Mouse (Mus musculus) MEL (cell line): ENCODE data around the gene Unc5cl. TPM values are rescaled to one million over a fixed set of nuclear protein-coding genes. Genes with fewer than 3 reads are reported as not detected.

Experiments
- DNase-seq: peaks from one replicate; pipeline ENCODE4 v3.0.0; 2011; ENCODE audit warnings: low read depth, low spot score
- H3K27ac ChIP-seq: 2 replicates; pipeline ENCODE4 v1.5.1; 2012; ENCODE audit warnings: low read depth, mild to moderate bottlenecking, control low read depth, low read length, moderate library complexity; ENCODE audit not compliant: control insufficient read depth
- H3K27me3 ChIP-seq, 2 experiments: fragments of 150-350 bp in 1 of 2; sonication (generic) in 1 of 2; 2 replicates each; pipeline ENCODE4 v1.6.1; 2012; ENCODE audit warnings: low read length in 2 of 2, mild to moderate bottlenecking in 2 of 2, improper control_type of control experiment in 1 of 2, moderate library complexity in 1 of 2; ENCODE audit not compliant: insufficient read depth in 2 of 2, control insufficient read depth in 1 of 2
- H3K36me3 ChIP-seq, 2 experiments: 2 replicates each; pipeline ENCODE4 v1.6.1; 2012 to 2014; ENCODE audit warnings: low read length in 2 of 2, improper control_type of control experiment in 1 of 2, inconsistent platforms in 1 of 2, mild to moderate bottlenecking in 1 of 2; ENCODE audit not compliant: insufficient read depth in 2 of 2, control insufficient read depth in 1 of 2
- H3K4me1 ChIP-seq, 2 experiments: fragments of 150-350 bp in 1 of 2; sonication (generic) in 1 of 2; 2 replicates each; pipeline ENCODE4 v1.6.1; 2012; ENCODE audit warnings: low read length in 2 of 2, improper control_type of control experiment in 1 of 2, mild to moderate bottlenecking in 1 of 2; ENCODE audit not compliant: insufficient read depth in 2 of 2, control insufficient read depth in 1 of 2
- H3K4me3 ChIP-seq, 2 experiments: fragments of 150-350 bp in 1 of 2; sonication (generic) in 1 of 2; 2 replicates each; pipeline ENCODE4 v1.5.1; 2012; ENCODE audit warnings: low read depth in 2 of 2, low read length in 2 of 2, mild to moderate bottlenecking in 2 of 2, moderate library complexity in 2 of 2, control low read depth in 1 of 2, improper control_type of control experiment in 1 of 2; ENCODE audit not compliant: control insufficient read depth in 1 of 2, insufficient read depth in 1 of 2
- H3K79me2 ChIP-seq: 2 replicates; pipeline ENCODE4 v1.6.1; 2012; ENCODE audit warnings: mild to moderate bottlenecking, low read length, moderate library complexity; ENCODE audit not compliant: control insufficient read depth, poor library complexity, insufficient read depth
- H3K9ac ChIP-seq: 2 replicates; pipeline ENCODE4 v1.6.1; 2012; ENCODE audit warnings: low read depth, mild to moderate bottlenecking, control low read depth, low read length, moderate library complexity; ENCODE audit not compliant: control insufficient read depth, poor library complexity, severe bottlenecking
- H3K9me3 ChIP-seq: fragments of 150-350 bp; sonication (generic); replicated peaks from 2 replicates; pipeline ENCODE4 v1.6.1; 2012; ENCODE audit warnings: mild to moderate bottlenecking, low read length, improper control_type of control experiment, moderate library complexity; ENCODE audit not compliant: insufficient read depth
- BHLHE40 ChIP-seq: IDR thresholded peaks from 2 replicates; pipeline ENCODE4 v1.6.1; 2012; ENCODE audit warnings: low read depth, mild to moderate bottlenecking, inconsistent platforms, low read length, improper control_type of control experiment, borderline replicate concordance
- CHD1 ChIP-seq: IDR thresholded peaks from 2 replicates; pipeline ENCODE4 v1.6.1; 2012; ENCODE audit warnings: low read depth, mild to moderate bottlenecking, inconsistent platforms, low read length, improper control_type of control experiment
- E2F4 ChIP-seq: IDR thresholded peaks from 2 replicates; pipeline ENCODE4 v1.6.1; 2011; ENCODE audit warnings: low read depth, low read length, improper control_type of control experiment, borderline replicate concordance
- ELF1 ChIP-seq: IDR thresholded peaks from 2 replicates; pipeline ENCODE4 v1.6.1; 2014; ENCODE audit warnings: low read depth, mild to moderate bottlenecking, inconsistent platforms, low read length, improper control_type of control experiment, moderate library complexity
- ETS1 ChIP-seq: IDR thresholded peaks from 2 replicates; pipeline ENCODE4 v1.6.1; 2012; ENCODE audit warnings: low read depth, mild to moderate bottlenecking, inconsistent platforms, low read length, improper control_type of control experiment, moderate library complexity
- HCFC1 ChIP-seq: IDR thresholded peaks from 2 replicates; pipeline ENCODE4 v1.6.1; 2012; ENCODE audit warnings: low read depth, mild to moderate bottlenecking, inconsistent platforms, low read length, improper control_type of control experiment, moderate library complexity
- MAX ChIP-seq: IDR thresholded peaks from 2 replicates; pipeline ENCODE4 v1.6.1; 2011; ENCODE audit warnings: low read length, improper control_type of control experiment
- MAZ ChIP-seq: IDR thresholded peaks from 2 replicates; pipeline ENCODE4 v1.6.1; 2012; ENCODE audit warnings: low read depth, mild to moderate bottlenecking, inconsistent platforms, low read length, improper control_type of control experiment
- MXI1 ChIP-seq: IDR thresholded peaks from 2 replicates; pipeline ENCODE4 v1.6.1; 2011; ENCODE audit warnings: mild to moderate bottlenecking, low read depth, low read length, improper control_type of control experiment
- MYC ChIP-seq: IDR thresholded peaks from 2 replicates; pipeline ENCODE4 v1.6.1; 2011; ENCODE audit warnings: low read depth, mild to moderate bottlenecking, low read length, improper control_type of control experiment, moderate library complexity
- NELFE ChIP-seq: IDR thresholded peaks from 2 replicates; pipeline ENCODE4 v1.6.1; 2011; ENCODE audit warnings: low read depth, low read length, improper control_type of control experiment
- POLR2A ChIP-seq, 2 experiments: IDR thresholded peaks; 2 replicates each; pipeline ENCODE4 v1.6.1; 2011 to 2012; ENCODE audit warnings: low read length in 2 of 2, mild to moderate bottlenecking in 2 of 2, control low read depth in 1 of 2, improper control_type of control experiment in 1 of 2, low read depth in 1 of 2, moderate library complexity in 1 of 2; ENCODE audit not compliant: control insufficient read depth in 1 of 2, insufficient read depth in 1 of 2, poor library complexity in 1 of 2
- POLR2AphosphoS2 ChIP-seq: IDR thresholded peaks from 2 replicates; pipeline ENCODE4 v1.6.1; 2011; ENCODE audit warnings: low read length, improper control_type of control experiment
- RAD21 ChIP-seq: IDR thresholded peaks from 2 replicates; pipeline ENCODE4 v1.6.1; 2011; ENCODE audit warnings: mild to moderate bottlenecking, low read depth, low read length, improper control_type of control experiment
- SIN3A ChIP-seq: IDR thresholded peaks from 2 replicates; pipeline ENCODE4 v1.6.1; 2012; ENCODE audit warnings: low read length, improper control_type of control experiment, inconsistent platforms
- TAL1 ChIP-seq: IDR thresholded peaks from 2 replicates; pipeline ENCODE4 v1.6.1; 2012; ENCODE audit warnings: mild to moderate bottlenecking, inconsistent platforms, low read length, moderate library complexity, mixed read lengths
- TBP ChIP-seq: IDR thresholded peaks from 2 replicates; pipeline ENCODE4 v1.8.0; 2011; ENCODE audit warnings: low read depth, low read length, improper control_type of control experiment
- USF1 ChIP-seq: IDR thresholded peaks from 2 replicates; pipeline ENCODE4 v1.6.1; 2014; ENCODE audit warnings: low read depth, mild to moderate bottlenecking, inconsistent platforms, low read length, improper control_type of control experiment, moderate library complexity
- polyA plus RNA-seq, 2 experiments: library from polyadenylated mRNA; stranded (reverse) in 1 of 2; unstranded in 1 of 2; fragments of >175 nt in 1 of 2; fragments of >200 nt in 1 of 2; gene quantifications; 2 replicates each; pipeline versions ENCODE4 v1.2.1 to v1.2.4; 2012; ENCODE audit warnings: low replicate concordance in 2 of 2, low read depth in 1 of 2; ENCODE audit not compliant: insufficient read length in 2 of 2, insufficient read depth in 1 of 2, missing spikeins in 1 of 2
- total RNA-seq: library from RNA; depleted of rRNA; stranded (reverse); fragments of 300-350 nt; gene quantifications from 2 replicates; pipeline ENCODE4 v1.2.3, GENCODE M21; 2012; rRNA removed

The Unc5cl gene
- total RNA-seq (3.8 and 4.7 TPM in 2 replicates), polyA plus RNA-seq (1 to 10 TPM in 1 of 2 experiments, not detected in 1; 7.7 TPM)

GRCm38 (mm10) chr17:48454688-48455087 is at the start of gene Unc5cl:
TSS of gene Unc5cl (plus strand) at chr17:48454901.
- TF ChIP-seq RAD21 (no peak), NELFE (peak; percentile 62), USF1 (no peak), POLR2A (IDR thresholded peaks at IDR 0.05; ENCODE audit: control insufficient read depth in 1 of 2, insufficient read depth in 1 of 2, low read depth in 1 of 2, low read length in 2 of 2, poor library complexity in 1 of 2) (peak; percentile 63 to 70), TBP (0 out of 2 replicates have a peak, but pooled peaks have one; percentile 51), HCFC1 (peak; percentile 35; the same call in 1 of the 2 replicates), MAZ (no peak), SIN3A (peak; percentile 25; the same call in 1 of the 2 replicates), CHD1 (no peak), E2F4 (no peak), ELF1 (no peak), MYC (no peak), MXI1 (peak; percentile 68), POLR2AphosphoS2 (peak; percentile 37; the same call in 1 of the 2 replicates)
- peak within 1 kb of the TSS; percentile 75 for H3K9ac ChIP-seq
- H3K79me2 ChIP-seq = no peaks in the 10 kb centered on the region; the same call in none of the 2 replicates
- peaks cover 2 to 51% of the 10 kb centered on the region in 2 experiments; a peak in 3 of 4 replicates for H3K4me1 ChIP-seq
- peak within 1 kb of the TSS; percentile 69 to 75 for H3K4me3 ChIP-seq
- peak within 1 kb of the TSS; percentile 47 for H3K27ac ChIP-seq
- H3K36me3 ChIP-seq = peaks cover 0 to 28% of the 10 kb centered on the region in 2 experiments; a peak in 2 of 4 replicates
- no peaks in the 10 kb centered on the region for H3K27me3 ChIP-seq
- H3K9me3 ChIP-seq = no peaks in the 10 kb centered on the region
- peak; percentile 87 for DNase-seq

DNA sequence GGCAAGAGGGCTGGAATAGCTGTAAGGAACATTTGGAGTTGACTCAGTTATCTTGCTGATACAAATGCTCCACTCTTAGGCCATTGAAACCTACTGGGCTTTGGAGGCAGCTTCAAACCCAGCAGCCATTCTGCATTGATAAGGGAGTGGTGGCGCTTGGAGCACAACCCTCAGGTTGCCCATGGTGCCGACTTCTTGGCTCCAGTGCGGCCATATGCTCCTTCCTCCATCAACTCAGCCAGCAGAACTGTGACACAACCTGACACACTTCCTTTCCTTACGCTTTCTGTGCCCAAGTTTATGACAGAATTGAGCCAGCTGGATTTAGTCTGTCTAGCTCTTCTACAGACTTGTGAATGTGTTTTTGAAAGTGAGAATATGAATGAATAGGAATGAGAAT is 47.5 kb upstream of the Unc5cl start:
- Histone ChIP-seq H3K9me3 (no peaks in the 10 kb centered on the region), H3K27ac (peak overlapping the region; percentile 100), H3K79me2 (peaks cover 70% of the 10 kb centered on the region), H3K4me3 (peak overlapping the region; percentile 65 to 84; a peak in 2 of 4 replicates), H3K27me3 (no peaks in the 10 kb centered on the region), H3K4me1 (peaks cover 7 to 24% of the 10 kb centered on the region in 2 experiments), H3K9ac (peak overlapping the region; percentile 98), H3K36me3 (peaks cover 9 to 50% of the 10 kb centered on the region in 2 experiments)
- DNase-seq = peak; percentile 28
- TF ChIP-seq HCFC1 (no peak), MAX (no peak), BHLHE40 (no peak), ETS1 (no peak), MYC (no peak), TAL1 (no peak)
